Mouse (Mus musculus) gastrocnemius, postnatal 4 days (tissue): ENCODE results near the gene Barx1. TPM values are rescaled to one million over a fixed set of nuclear protein-coding genes. Genes with fewer than 3 reads are reported as not detected.

Experiments
- DNase-seq, 2 experiments: peaks; one replicate each; pipeline ENCODE4 v3.0.0; 2021 to 2022; ENCODE audit warnings: low spot score in 2 of 2, mixed read lengths in 2 of 2
- total RNA-seq, 2 experiments: library from RNA; stranded (reverse); gene quantifications; 2 replicates each; pipeline ENCODE4 v1.2.3; 2021

Gene Barx1
- total RNA-seq, 2 experiments from 2014 or later: not detected

- no peak for DNase-seq
Observed at GRCm38 (mm10) chr13:48706385-48706951, 43.7 kb downstream of the Barx1 start.

- DNase-seq: no peak
Observed at GRCm38 (mm10) chr13:48712675-48713074, 49.9 kb downstream of the Barx1 start.

GRCm38 (mm10) chr13:48716075-48716474, 53.3 kb downstream of the Barx1 start:
- no peak for DNase-seq

Other genes with a start within 250 kb of the Barx1 start
- gene Zfp169, start 149.5 kb upstream of the Barx1 start, total RNA-seq: 1 to 10 TPM; 5.8 to 7.7 TPM
- not detected for gene A830005F24Rik, start 149.4 kb upstream of the Barx1 start, total RNA-seq
- gene Ptpdc1, start 37.3 kb upstream of the Barx1 start, total RNA-seq: 10 to 100 TPM; 12.6 to 14.6 TPM
- gene Phf2, start 208.1 kb downstream of the Barx1 start, total RNA-seq: 10 to 100 TPM; 37.4 to 41.9 TPM